Mouse (Mus musculus): ENCODE results near the gene Smg7.

Gene Smg7

GRCm38 (mm10) chr1:152838841-152839240, 63.6 kb downstream of the Smg7 start:
- DNase-seq, result no peak

- no peak for DNase-seq
These were observed 64.3 kb downstream of the Smg7 start for GRCm38 (mm10) chr1:152838026-152838702.

- DNase-seq, result no peak
These were observed 67.4 kb downstream of the Smg7 start for GRCm38 (mm10) chr1:152835061-152835460.

- no peak for DNase-seq
These were observed 70.1 kb downstream of the Smg7 start for GRCm38 (mm10) chr1:152832316-152832715.

- no peak for DNase-seq
These were observed 70.8 kb downstream of the Smg7 start for GRCm38 (mm10) chr1:152831619-152832018.

GRCm38 (mm10) chr1:152831003-152831402, 71.4 kb downstream of the Smg7 start:
- no peak for DNase-seq

GRCm38 (mm10) chr1:152830054-152830453, 72.4 kb downstream of the Smg7 start:
- no peak for DNase-seq

- no peak for DNase-seq
These were observed 73.7 kb downstream of the Smg7 start for GRCm38 (mm10) chr1:152828637-152829355.

- no peak for DNase-seq
These were observed 74.3 kb downstream of the Smg7 start for GRCm38 (mm10) chr1:152828168-152828567.

- DNase-seq, result no peak
These were observed 76.0 kb downstream of the Smg7 start for GRCm38 (mm10) chr1:152826446-152826845.

GRCm38 (mm10) chr1:152824206-152824605, 78.2 kb downstream of the Smg7 start:
- DNase-seq, result no peak

- no peak for DNase-seq
These were observed 80.7 kb downstream of the Smg7 start for GRCm38 (mm10) chr1:152821746-152822145.

- DNase-seq, result no peak
These were observed 81.3 kb downstream of the Smg7 start for GRCm38 (mm10) chr1:152820911-152821695.

- DNase-seq, result no peak
These were observed 82.9 kb downstream of the Smg7 start for GRCm38 (mm10) chr1:152819558-152819957.

- DNase-seq, result peak; percentile 75
These were observed 84.7 kb downstream of the Smg7 start for GRCm38 (mm10) chr1:152817794-152818193.

- no peak for DNase-seq
These were observed 85.2 kb downstream of the Smg7 start for GRCm38 (mm10) chr1:152817027-152817769.

GRCm38 (mm10) chr1:152815265-152815701, 87.2 kb downstream of the Smg7 start:
- peak; percentile 57 for DNase-seq

GRCm38 (mm10) chr1:152810533-152811439, 91.7 kb downstream of the Smg7 start:
- DNase-seq, result no peak

- peak; percentile 61 for DNase-seq
These were observed 92.7 kb downstream of the Smg7 start for GRCm38 (mm10) chr1:152809541-152810252.

GRCm38 (mm10) chr1:152808392-152808680, 94.1 kb downstream of the Smg7 start:
- no peak for DNase-seq

Data from kidney, postnatal 10 days (tissue).